Mouse (Mus musculus) heart, adult 9 months (tissue): ENCODE results near the gene Fryl.
"Not testable (repeated sequence)": the region's sequence is repeated elsewhere in the genome, so short reads cannot be mapped to it uniquely, and the experiment has no call there.

Experiments used
- DNase-seq, 2 experiments: peaks; one replicate each; pipeline ENCODE4 v3.0.0; 2022; ENCODE audit warnings: low spot score in 2 of 2

Gene Fryl

DNA sequence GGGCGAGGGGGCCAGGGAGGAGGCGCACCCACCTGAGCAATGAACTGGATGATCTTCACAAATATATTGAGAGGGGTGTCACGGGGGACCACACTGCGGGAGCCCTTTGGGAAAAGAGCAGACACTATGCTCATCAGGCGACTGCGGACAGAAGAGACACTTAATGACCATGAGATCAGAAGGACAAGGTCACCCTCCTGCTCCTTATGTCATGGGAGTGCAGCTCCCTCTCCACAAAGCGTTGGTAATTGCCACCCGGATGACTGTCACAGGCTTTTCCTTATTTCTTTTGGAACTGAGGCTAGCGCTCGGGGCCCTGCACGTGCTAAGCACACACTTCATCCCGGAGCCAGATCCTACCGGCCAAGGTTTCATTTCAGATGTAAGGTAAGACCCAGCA, 144.1 kb downstream of the Fryl start:
- DNase-seq = no peak

- no peak for DNase-seq
Measured at GRCm38 (mm10) chr5:73103657-73104056, 152.8 kb downstream of the Fryl start.

DNA sequence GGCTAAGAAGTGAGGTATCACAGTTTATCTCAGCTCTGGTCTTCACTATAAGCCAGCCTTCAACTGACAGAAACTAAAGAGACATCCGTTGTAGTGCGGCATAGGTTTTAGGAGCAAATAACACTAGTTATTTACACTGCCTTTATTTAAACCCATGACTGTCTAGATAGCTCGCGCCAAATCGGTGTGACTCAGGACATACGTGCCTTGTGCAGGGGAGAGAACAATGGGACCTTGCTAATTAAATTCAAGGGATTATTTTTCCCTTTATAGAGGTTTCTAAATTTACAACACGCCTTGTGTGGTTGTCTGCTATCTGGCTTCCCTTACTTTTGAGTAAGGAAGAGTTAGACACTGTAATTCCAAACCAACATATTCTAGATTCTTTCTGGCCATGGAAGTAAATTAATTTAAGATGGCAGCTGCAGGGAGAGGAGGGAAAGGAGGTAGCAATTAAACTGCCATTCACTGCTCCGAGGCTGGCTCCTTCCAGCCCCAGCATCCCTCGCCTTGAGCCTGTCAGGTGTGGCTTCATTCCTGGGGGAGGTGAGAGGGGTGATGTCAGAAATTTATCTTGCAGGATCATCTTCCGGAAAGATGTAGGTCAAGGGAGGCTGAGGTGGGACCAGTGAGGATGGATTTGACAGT, 154.0 kb downstream of the Fryl start:
- DNase-seq = no peak

GRCm38 (mm10) chr5:73092236-73092635, 164.2 kb downstream of the Fryl start:
- DNase-seq = no peak

GRCm38 (mm10) chr5:73089158-73089557, 167.3 kb downstream of the Fryl start:
- no peak for DNase-seq

DNA sequence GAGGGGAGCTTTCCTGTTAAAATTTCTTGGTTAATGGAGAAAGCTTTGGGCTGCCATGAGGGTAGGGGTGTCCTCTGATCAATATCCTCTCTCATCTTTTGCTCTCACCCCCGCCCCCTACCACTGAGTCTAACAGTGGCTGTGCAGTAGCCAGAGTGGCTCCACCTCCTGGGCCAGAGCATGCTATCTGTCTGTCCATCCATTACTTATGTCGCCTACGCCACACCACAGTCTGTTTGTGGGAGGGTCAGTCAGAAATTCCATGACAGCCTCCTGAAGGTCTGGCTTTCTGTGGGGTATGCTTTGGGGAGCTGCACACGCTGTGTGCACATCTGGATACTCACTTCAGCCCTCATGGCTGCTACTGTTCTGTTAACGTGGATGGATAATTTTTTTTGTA, 174.9 kb downstream of the Fryl start:
- DNase-seq = no peak

GRCm38 (mm10) chr5:73079801-73080200, 176.6 kb downstream of the Fryl start:
- DNase-seq = no peak

DNA sequence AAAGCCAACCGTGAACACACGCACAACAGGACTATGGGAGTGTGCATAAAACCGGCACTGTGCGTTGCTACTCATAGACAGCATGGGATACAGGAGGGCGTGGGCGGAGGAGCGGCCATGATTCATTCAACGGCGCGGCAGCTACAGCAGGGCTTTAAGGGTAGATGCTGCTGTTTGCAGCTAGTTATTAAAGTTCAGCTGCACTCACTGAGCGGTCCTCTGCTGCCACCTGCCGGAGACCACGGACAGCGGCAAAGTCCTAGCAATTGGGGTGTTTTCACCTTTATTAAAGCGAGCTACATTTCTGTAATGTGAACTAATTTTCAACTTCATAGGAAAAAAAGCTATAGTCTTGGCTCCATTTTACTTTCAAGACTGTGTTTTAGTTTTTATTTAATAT, 185.1 kb downstream of the Fryl start:
- DNase-seq = peak in 1 of 2 experiments; percentile 54

- DNase-seq = no peak
Measured at GRCm38 (mm10) chr5:73066946-73067345, 189.5 kb downstream of the Fryl start.

DNA sequence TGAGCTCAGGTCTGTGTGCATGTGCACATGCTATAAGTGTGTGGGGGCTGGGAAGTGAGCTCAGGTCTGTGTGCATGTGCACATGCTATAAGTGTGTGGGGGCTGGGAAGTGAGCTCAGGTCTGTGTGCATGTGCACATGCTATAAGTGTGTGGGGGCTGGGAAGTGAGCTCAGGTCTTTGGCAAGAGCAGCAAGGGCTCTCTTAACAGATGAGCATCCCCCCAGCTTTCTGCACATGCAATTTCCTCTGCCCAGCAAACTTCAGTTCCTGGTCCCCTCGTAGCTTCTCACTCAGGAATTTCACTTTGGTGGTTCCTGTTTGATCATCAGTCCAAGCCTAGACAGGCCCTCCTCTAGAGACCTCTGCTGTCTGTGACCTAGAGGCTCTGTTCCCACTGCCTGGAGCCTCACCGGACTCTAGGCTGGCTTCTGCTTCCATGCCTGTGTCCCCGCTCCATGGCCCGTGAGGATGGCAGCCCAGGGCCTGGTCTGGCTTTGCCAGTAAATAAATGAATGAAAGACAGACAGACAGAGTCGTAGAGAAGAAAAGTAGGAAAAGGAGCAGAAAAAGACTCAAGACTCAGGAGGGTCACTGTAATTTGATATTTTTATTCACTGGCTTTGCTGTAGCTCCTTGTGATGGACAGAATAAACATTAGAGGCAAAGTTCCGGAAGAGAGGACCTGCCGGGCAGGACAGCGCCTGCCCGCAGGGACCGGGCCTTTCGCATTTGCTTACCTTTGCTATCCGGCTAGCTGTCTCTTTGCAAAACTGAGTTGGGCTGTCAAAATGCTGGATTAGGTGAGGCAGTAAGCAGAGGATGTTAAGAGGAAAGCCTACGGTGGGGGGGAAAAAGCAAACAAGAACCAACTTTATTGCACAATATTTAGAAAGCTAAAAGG, 192.4 kb downstream of the Fryl start:
- DNase-seq = no peak

DNA sequence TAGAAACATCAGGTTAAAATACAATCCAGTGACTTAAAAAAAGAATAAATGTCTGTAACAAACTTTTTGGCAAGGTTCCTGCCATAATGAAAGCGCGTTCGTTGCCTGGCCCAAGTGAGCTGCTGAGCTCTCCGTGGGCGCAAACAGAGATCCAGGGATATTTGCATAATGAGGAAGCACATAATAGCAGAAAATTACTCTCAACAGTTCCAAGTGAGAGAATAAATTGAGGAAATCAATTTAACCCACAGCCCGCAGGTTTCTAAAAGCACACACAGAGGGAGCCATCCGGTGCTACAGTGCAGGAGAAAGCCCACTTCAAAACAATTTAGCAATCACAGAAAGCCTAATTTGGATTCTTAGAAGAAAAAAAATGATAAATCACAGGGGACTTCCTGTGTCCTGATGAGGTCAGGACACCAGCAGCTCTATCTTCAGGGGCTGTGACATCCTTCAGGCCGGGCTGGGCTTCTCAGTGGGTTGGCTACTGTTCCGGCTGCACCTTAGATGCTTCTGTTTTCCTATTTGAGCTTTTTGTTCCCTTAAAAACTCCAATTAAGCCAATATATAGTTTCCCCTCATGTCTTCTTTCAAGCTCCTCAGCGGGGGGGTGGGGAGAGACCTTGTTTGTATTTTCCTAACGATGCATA, 194.8 kb downstream of the Fryl start:
- no peak for DNase-seq

DNA sequence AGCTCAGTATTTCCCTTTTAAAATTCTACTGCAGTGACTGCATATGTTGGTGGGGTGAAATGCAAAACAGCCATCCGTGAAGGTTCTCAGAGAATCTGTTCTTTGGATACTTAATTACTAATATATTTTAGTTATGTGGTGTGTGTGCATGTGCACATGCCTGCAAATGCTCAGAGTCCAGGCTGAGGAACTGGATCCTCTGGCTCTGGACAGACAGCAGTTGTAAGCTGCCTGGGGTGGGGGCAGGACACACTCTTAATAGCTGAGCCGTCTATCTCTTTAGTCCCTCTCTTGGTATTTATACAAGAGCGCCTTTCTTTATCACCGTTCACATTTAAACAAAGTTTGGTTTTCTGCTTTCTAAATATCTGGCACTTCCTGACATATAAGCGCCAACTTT, 199.5 kb downstream of the Fryl start:
- DNase-seq = no peak

- DNase-seq = no peak
Measured at GRCm38 (mm10) chr5:73056457-73056856, 200.0 kb downstream of the Fryl start.

DNA sequence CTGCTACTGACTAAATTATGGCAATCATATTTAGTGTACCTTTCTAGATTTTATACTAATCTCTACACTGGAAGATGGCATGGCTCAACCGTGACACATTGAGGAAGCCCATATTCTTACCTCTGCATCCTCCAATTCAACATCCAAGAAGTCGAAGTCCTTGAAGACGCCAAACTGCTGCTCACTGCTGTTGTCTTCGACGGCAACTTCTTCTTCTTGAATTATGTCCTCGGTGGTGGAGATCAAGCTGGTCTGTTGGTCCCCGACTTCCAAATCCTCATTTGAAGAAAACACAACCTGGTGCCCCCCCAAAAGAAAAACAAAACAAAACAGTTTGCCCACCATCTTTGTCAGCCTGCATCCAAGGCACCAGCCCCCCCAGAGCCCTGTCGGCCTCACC, 202.5 kb downstream of the Fryl start:
- DNase-seq = no peak

DNA sequence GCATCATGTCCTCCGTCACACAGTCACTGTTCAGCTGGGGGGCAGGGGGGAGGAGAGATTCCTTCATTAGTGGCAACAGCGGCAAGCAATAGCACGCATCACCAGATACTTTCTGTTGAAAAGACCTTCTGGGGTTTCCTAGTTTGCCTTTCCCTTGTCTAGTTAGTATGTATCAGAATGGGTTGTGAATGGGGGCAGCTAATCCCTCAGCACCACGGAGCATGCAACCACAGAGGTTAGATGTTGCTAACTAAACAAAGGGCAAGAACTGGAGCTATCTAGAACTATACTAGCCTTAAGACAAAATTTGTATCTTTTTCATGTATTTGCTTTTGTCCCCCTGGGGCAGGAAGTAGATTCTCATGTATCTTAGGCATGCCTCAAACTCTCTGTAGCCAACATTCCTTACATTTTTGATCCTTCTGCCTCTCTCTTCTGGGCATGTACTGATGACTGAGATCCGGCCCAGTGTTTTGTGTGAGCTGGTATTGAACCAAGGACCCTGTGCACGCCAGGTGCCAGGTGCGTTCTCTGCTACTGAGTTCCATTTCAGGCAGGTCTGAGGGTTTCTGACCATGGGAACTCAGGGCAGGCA, 208.7 kb downstream of the Fryl start:
- no peak for DNase-seq

DNA sequence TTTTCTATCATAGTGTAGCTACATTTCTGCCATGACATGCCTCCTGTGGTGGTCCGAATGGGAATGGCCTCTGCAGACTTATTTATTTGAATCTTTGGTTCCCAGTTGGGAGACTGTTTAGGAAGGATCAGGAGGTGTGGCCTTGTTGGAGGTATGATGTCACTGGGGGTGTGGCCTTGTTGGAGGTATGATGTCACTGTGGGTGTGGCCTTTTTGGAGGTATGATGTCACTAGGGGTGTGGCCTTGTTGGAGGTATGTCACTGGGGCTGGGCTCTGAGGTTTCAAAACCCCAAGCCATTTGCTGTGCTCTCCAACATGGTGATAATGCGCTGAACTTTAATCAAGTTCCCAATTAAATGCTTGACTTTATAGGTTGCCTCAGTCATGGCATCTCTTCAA, 212.4 kb downstream of the Fryl start:
- DNase-seq = no peak

DNA sequence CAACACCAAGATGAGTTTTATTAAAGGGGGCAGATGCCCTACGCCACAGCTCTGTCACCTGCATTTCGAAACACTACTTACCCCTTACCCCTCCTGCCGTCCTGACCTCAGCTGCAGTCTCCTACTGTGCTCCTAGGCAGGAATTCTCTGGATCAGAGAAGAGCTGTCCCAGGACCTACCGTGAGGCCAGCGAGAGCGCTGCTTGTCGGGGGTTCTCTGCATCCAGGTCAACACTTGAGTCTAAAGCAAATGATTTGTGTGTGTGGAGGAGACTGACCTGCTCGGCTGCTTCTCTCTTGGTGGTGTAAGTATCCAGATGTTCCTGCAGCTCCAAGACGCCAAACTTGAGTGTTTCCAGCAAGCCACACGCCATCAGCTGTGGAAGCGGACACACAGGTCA, 223.9 kb downstream of the Fryl start:
- DNase-seq = no peak

DNA sequence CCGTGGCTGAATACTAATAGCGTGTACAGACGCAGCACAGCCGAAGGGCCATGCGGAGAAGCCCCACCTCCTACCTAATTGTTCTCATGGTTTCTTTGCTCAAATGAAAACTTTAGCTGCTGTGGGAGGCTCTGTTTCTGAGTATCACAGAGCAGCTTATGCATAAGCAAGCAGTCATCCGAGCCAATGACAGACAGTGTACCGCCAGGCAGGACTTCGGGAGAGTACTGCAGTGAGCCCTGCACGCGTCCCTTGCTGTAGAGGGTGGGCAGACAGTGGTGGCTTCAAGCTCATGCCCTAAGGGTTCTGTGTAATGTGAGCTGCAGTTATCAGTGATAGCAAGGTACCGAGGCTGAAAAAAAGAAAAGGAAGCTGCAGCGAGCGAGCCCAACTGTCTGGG, 227.8 kb downstream of the Fryl start:
- no peak for DNase-seq

- DNase-seq = no peak
Measured at GRCm38 (mm10) chr5:73023801-73024200, 232.6 kb downstream of the Fryl start.

- no peak for DNase-seq
Measured at GRCm38 (mm10) chr5:73014745-73015144, 241.7 kb downstream of the Fryl start.

GRCm38 (mm10) chr5:73013611-73014287, 242.7 kb downstream of the Fryl start:
- not testable (repeated sequence) for DNase-seq
